Mouse (Mus musculus): Measurements from ENCODE around the gene Wdr43. TPM values are rescaled to one million over a fixed set of nuclear protein-coding genes. Genes with fewer than 3 reads are reported as not detected.

Gene Wdr43
- total and polyA plus RNA-seq, 2 experiments from 2014 or later, result 14.4 to 22.5 TPM

GRCm38 (mm10) chr17:71664172-71664571 lies 48.5 kb downstream of the Wdr43 start:
- Histone ChIP-seq H3K36me3 (replicated peaks; ENCODE audit: control insufficient read depth, insufficient read depth, low read length) (no peaks in the 10 kb centered on the region), H3K9ac (replicated peaks; ENCODE audit: low read depth, low read length) (no peak overlapping the region), H3K9me3 (replicated peaks; ENCODE audit: control insufficient read depth, low read length) (no peaks in the 10 kb centered on the region), H3K4me2 (ENCODE audit: low read depth, low read length) (no peak overlapping the region), H3K4me1 (ENCODE audit: control insufficient read depth, insufficient read depth) (peaks cover 3% of the 10 kb centered on the region; the same call in 1 of the 2 replicates), H3K27ac (ENCODE audit: low read depth) (no peak overlapping the region), H3K27me3 (ENCODE audit: control insufficient read depth, insufficient read depth, low read length) (no peaks in the 10 kb centered on the region), H3K4me3 (ENCODE audit: low read depth, low read length) (no peak overlapping the region)
- no peak for ATAC-seq (ENCODE audit: insufficient read depth, low read depth)
- DNase-seq (ENCODE audit: low spot score), result no peak
- 80% methylated on average over 1 of the region's 1 CpGs for WGBS
- TF ChIP-seq CTCF (IDR thresholded peaks at IDR 0.05; ENCODE audit: low read depth) (no peak), EP300 (IDR thresholded peaks at IDR 0.05; ENCODE audit: low read depth) (no peak)

- ATAC-seq (ENCODE audit: insufficient read depth, low read depth) (no peak), DNase-seq (ENCODE audit: low spot score) (no peak)
- no peaks in the 10 kb centered on the region for H3K36me3 ChIP-seq (replicated peaks; ENCODE audit: control insufficient read depth, insufficient read depth, low read length)
Observed at GRCm38 (mm10) chr17:71665201-71665600, 49.5 kb downstream of the Wdr43 start.

GRCm38 (mm10) chr17:71669511-71669910 lies 53.8 kb downstream of the Wdr43 start:
- Histone ChIP-seq H3K4me2 (ENCODE audit: low read depth, low read length) (no peak overlapping the region), H3K4me3 (ENCODE audit: low read depth, low read length) (no peak overlapping the region), H3K27me3 (ENCODE audit: control insufficient read depth, insufficient read depth, low read length) (no peaks in the 10 kb centered on the region), H3K9ac (replicated peaks; ENCODE audit: low read depth, low read length) (no peak overlapping the region), H3K9me3 (replicated peaks; ENCODE audit: control insufficient read depth, low read length) (no peaks in the 10 kb centered on the region), H3K27ac (ENCODE audit: low read depth) (no peak overlapping the region), H3K4me1 (ENCODE audit: control insufficient read depth, insufficient read depth) (0 out of 2 replicates have a peak, but pooled peaks cover 5% of the 10 kb centered on the region), H3K36me3 (replicated peaks; ENCODE audit: control insufficient read depth, insufficient read depth, low read length) (no peaks in the 10 kb centered on the region)
- no peak for ATAC-seq (ENCODE audit: insufficient read depth, low read depth)
- no peak for DNase-seq (ENCODE audit: low spot score)
- 78% methylated on average over 5 of the region's 5 CpGs for WGBS
- TF ChIP-seq EP300 (IDR thresholded peaks at IDR 0.05; ENCODE audit: low read depth) (no peak), CTCF (IDR thresholded peaks at IDR 0.05; ENCODE audit: low read depth) (no peak)

More at GRCm38 (mm10) chr17:71665201-71665600, 49.5 kb downstream of the Wdr43 start:
- 86% methylated on average over 4 of the region's 4 CpGs for WGBS
- Histone ChIP-seq H3K9ac (replicated peaks; ENCODE audit: low read depth, low read length) (no peak overlapping the region), H3K27me3 (ENCODE audit: control insufficient read depth, insufficient read depth, low read length) (no peaks in the 10 kb centered on the region), H3K9me3 (replicated peaks; ENCODE audit: control insufficient read depth, low read length) (no peaks in the 10 kb centered on the region), H3K4me3 (ENCODE audit: low read depth, low read length) (no peak overlapping the region), H3K4me1 (ENCODE audit: control insufficient read depth, insufficient read depth) (peaks cover 3% of the 10 kb centered on the region; the same call in 1 of the 2 replicates), H3K27ac (ENCODE audit: low read depth) (no peak overlapping the region), H3K4me2 (ENCODE audit: low read depth, low read length) (no peak overlapping the region)
- TF ChIP-seq CTCF (IDR thresholded peaks at IDR 0.05; ENCODE audit: low read depth) (no peak), EP300 (IDR thresholded peaks at IDR 0.05; ENCODE audit: low read depth) (no peak)

DNA sequence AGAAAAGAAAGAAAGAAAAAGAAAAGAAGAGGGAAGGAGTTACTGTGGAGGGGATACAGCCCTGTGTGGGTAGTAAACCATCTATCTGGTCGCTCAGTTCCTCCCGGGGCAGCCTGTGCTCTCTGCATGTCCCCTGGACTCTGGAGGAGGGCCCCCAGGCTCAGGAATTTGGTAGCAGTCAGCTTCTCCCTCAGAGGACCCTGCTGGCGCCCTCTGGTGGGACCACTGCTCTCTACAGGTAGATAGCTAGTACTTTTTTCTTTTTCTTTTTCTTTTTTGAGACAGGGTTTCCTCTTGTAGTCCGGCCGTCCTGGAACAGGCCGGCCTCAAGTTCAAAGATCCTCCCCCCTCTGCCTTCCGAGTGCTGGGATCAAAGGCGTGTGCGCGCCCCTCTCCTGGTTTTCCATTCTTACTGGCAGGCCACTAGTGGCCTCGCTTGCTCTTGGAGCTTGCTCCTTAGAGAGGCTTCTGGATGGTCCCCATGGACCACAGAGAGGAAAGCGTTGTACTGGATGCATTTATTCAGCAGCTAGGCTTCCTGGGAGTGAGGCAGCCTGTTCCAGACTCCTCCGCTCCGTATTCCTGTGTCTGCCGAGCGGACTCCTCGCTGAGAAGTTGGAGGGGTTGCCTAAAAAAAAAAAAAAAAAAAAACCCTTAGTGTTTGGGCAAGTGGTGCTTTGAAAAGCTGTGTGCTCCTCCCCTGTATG lies 56.3 kb downstream of the Wdr43 start:
- 0 out of 2 replicates have a peak, but pooled peaks cover 6% of the 10 kb centered on the region for H3K4me1 ChIP-seq (ENCODE audit: control insufficient read depth, insufficient read depth)
- H3K9me3 ChIP-seq (replicated peaks; ENCODE audit: control insufficient read depth, low read length), result no peaks in the 10 kb centered on the region
- DNase-seq (ENCODE audit: low spot score) (no peak), ATAC-seq (ENCODE audit: insufficient read depth, low read depth) (no peak)
- H3K36me3 ChIP-seq (replicated peaks; ENCODE audit: control insufficient read depth, insufficient read depth, low read length), result no peaks in the 10 kb centered on the region
- TF ChIP-seq CTCF (IDR thresholded peaks at IDR 0.05; ENCODE audit: low read depth), result peak; percentile 45
- no peak for TF ChIP-seq EP300 (IDR thresholded peaks at IDR 0.05; ENCODE audit: low read depth)
- no peak overlapping the region for H3K4me2 ChIP-seq (ENCODE audit: low read depth, low read length)
- H3K27me3 ChIP-seq (ENCODE audit: control insufficient read depth, insufficient read depth, low read length), result no peaks in the 10 kb centered on the region
- H3K4me3 ChIP-seq (ENCODE audit: low read depth, low read length), result no peak overlapping the region
- H3K27ac ChIP-seq (ENCODE audit: low read depth), result no peak overlapping the region
- WGBS, result 54% methylated on average over 17 of the region's 17 CpGs
- H3K9ac ChIP-seq (replicated peaks; ENCODE audit: low read depth, low read length), result no peak overlapping the region

DNA sequence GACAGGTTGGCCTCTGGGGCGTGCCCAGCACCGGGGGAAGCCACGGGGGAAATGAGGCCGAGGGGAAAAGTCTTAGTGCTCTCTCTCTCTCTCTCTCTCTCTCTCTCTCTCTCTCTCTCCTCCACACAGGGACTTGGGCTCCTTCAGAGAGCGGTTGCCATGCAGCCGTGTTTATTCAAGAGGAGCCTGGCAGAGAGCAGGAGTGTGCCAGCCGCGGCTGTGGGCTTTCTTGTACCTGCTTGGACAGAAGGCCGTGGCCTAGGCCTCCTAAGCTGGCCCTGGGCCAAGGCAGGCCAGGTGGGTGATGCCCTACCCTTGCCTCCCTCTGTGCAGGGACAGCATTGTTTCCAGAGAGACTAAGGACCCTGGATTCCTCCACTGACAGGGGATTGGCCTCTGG lies 57.4 kb downstream of the Wdr43 start, which contains the start of gene Togaram2:
Gene Togaram2 (plus strand): TSS at position 170 of the 400 bp plus-strand sequence.
- DNase-seq (ENCODE audit: low spot score), result no peak
- ATAC-seq (ENCODE audit: insufficient read depth, low read depth), result no peak
- Histone ChIP-seq H3K36me3 (replicated peaks; ENCODE audit: control insufficient read depth, insufficient read depth, low read length) (no peaks in the 10 kb centered on the region), H3K9ac (replicated peaks; ENCODE audit: low read depth, low read length) (no peak within 1 kb of the TSS), H3K27ac (ENCODE audit: low read depth) (no peak within 1 kb of the TSS), H3K4me2 (ENCODE audit: low read depth, low read length) (no peak within 1 kb of the TSS), H3K4me3 (ENCODE audit: low read depth, low read length) (no peak within 1 kb of the TSS), H3K27me3 (ENCODE audit: control insufficient read depth, insufficient read depth, low read length) (no peaks in the 10 kb centered on the region), H3K9me3 (replicated peaks; ENCODE audit: control insufficient read depth, low read length) (no peaks in the 10 kb centered on the region), H3K4me1 (ENCODE audit: control insufficient read depth, insufficient read depth) (0 out of 2 replicates have a peak, but pooled peaks cover 6% of the 10 kb centered on the region)
- TF ChIP-seq CTCF (IDR thresholded peaks at IDR 0.05; ENCODE audit: low read depth) (no peak), EP300 (IDR thresholded peaks at IDR 0.05; ENCODE audit: low read depth) (no peak)
- WGBS, result 66% methylated on average over 9 of the region's 9 CpGs

Data from heart, postnatal 0 days (tissue).